Mouse (Mus musculus): ENCODE measurements around the gene Ube2i.
"Not testable (repeated sequence)": the region's sequence is repeated elsewhere in the genome, so short reads cannot be mapped to it uniquely, and the experiment has no call there.

Gene Ube2i

DNA sequence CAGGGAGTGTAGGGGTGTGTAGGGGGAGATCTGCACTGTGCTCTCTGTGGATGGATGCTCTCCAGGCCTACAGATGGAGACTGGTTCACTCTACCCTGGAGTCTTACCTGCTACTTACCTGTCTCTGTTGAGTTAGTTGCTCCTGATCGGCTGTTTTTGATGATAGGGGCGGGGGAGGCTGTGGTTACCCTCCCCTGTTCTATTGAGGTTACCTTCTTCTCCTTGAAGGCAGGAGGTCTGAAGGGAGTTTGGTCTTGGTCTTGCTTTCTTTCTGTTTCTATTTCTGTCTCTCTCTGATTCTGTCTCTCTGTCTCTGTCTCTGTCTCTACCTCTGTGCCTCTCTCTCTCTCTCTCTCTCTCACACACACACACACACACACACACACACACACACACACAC lies 19.3 kb downstream of the Ube2i start:
- in situ Hi-C loops (cut with MboI, MseI): no loop called here

DNA sequence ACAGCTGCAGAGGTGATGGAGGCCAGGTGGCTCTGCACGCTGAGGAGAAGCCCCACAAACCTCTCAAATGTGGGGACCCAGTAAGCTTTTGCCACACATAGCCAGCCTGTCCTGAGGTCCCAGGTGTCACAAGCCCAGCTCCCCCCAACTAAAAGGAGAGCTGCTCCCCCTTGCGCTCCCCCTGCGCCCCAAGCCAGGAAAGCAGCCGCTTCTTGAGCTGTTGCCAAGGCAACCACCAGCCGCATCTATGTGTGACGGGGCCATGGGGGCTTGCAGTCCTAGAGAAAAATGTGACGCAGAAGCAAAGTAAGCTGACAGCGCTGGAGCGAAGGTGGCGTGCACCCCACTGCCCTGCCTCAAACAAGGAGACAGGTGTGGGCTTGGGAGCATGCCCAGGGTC lies 20.7 kb downstream of the Ube2i start:
- in situ Hi-C loops (cut with MboI, MseI): no loop called here

DNA sequence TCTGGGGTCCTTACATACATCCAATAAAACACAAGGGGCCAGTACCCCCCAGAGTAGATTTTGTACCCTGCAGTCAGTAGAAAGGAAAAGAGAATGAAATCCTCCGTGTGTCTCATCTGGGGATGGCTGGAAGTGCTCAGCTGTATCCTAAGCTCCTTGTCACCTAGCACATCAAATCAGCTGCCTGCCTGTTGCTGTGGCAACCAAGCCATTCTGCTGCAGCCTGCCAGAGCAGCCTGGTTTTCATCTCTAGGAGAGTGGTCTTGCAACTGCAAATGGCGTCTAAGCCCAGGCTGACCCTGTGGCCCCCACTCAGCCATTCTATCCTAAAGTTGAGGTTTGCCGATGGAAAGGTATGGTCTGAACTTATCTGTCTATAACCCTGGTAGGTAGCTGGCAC lies 21.8 kb downstream of the Ube2i start:
- in situ Hi-C loops (cut with MboI, MseI): no loop called here

DNA sequence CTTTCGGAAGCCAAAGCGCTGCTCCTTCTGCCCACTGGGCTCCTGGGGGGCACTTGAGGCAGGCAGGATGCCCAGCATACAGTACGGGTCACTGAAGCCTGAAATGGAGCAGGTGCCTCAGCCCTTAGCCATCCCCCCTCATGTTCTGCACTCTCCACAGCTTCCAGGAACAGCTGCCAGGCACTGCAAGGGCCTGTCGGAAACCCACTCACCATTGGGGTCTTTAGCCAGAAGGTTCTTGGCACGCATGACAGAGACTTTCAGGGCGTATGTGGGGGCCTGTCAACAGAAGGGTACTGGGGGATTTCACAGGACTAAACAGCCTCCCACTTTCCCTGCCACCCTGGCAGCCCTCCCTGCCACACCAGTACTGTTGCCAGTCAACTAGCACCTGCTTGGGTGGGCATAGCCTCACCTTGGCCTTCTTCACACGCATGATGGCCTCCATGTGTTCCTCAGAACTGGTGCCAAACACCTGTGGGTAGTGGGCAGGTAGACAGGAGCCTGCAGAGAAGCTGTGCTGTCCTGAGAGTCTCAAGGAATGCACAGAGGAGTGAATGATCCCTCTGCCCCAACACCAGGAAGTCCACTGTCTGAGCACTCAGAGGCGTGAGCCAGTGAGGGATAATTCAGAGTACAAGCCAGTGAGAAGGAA lies 24.1 kb downstream of the Ube2i start:
- in situ Hi-C loops (cut with MboI, MseI): no loop called here

DNA sequence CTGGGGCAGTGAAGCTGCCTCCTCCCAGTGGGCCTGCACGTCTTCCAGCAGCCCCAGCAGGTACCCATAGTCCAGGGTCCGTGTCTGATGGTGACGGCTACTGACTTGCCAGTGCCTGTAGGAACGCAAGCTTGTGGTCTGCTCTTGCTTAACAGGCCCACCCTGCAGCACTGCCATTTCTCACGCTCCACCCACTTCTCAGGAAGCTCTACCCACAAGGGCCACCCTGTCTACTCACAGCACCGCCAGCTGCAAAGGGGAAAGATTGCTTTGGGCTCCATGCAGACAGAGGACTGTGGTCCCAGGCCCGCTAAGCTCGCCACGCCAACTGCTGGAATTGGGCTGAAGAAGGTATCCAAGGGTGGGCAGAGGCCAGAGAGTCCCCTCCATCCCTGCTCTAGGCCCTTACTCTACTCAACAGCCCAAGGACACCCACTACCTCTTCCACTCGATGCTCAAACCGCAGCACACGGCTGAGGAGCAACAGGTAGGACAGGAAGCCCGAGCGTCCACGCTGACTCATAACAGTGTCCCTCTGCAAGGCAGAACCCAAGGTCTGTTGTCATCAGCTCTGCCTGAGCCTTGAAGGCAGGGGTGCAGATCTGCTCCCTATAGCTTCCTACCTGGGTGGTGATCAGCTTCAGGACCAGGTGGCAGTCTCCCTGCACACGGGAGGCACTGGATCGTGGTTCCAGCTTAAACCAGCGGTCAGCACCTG lies 26.2 kb downstream of the Ube2i start:
- in situ Hi-C loops (cut with MboI, MseI): no loop called here

DNA sequence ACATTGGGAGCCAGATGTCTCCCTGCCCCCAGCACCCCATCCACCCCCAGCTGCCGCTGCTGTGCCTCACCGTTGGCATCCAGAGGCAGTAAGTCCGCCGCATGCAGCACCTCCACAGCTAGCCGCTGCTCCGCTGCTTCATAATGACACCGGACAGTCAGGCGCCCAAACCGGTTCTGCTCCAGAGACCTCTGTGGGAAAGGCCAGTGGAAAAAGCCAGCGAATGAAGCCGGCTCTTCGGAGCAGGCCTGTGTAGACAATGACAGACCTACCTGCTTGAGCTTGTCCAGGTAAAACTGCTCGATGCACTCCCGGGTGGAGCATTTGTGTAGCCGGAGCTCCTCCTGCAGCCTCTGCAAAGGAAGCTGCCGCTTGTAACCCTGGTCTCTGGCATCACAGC lies 30.2 kb downstream of the Ube2i start:
- in situ Hi-C loops (cut with MboI, MseI): no loop called here

DNA sequence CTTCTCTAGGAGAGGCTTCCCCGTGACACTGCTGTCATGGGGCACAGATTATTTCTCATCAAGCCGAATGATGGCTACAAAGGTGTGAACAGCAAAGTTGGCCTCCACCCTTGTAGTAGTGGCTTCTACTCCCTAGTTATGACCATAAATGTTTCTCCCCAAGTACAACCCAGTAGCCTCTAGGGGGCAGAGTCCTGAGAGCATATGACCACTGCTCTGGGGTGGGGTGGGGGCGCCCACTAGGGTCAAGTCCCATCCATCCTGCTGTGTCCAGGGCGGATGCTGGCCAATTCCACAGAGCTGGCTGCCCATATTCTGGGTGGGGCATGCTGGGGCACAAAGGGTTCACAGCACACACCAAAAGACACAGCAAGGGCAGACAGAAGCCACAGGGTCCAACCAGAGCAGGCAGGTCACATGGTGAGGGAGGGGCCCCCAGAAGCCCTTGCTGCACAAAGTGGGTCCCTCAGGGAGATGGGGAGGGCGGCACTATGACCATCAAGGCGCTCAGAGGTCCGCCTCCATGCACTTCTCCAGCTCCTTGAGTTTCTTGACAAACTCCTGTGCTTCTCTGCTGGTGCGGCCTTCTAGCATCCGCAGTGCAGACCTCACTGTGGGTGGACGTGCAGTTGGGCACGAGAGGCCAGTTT lies 31.2 kb downstream of the Ube2i start:
- in situ Hi-C loops (cut with MboI, MseI): no loop called here

DNA sequence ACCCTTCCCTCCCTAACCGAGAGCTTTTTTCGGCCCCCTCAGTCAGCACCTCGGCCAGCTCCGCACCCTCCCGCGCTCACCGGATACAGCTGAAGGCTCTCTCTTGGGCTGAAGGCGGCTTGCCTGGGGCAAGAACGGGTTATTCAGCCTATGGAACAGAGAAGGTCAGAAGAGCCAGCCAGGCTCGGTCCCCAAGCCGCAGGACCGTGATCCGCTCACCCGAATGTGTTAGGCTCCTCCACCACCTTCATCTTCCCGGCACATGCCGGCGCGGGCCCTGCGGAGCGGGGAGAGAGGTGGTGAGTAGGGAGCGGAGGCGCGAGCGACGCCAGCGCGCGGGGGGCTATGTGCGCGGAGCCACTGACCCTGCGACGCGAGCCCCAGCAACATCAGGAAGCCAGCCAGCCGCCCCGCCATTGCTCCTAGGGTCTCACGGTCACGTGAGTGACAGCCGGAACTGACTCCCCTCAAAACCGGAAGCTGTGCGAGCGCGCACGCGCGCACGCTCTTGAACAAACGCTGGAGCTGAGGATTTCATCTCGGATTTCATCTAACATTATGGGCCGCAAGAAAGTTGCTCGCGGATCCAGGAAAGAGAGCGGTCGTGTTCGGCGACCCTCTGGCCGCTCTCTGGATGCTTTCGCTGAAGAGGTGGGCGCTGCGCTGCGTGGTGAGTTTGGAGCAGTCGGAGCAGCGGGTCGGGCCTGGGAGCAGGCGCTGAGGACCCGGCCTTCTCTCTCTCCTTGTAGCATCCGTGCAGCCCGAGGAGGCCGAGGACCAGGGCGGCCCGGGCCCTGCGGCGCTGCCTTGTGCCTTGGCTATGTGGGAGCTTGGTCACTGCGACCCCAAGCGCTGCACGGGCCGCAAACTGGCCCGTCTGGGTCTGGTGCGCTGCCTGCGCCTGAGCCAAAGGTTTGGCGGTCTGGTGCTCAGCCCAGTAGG lies 34.5 kb downstream of the Ube2i start, which contains the start of the genes Gnptg and Tsr3:
TSS of gene Gnptg (minus strand) at position 430 of the 942 bp plus-strand sequence.
TSS of gene Tsr3 (plus strand) at position 476 of the 942 bp plus-strand sequence.
- in situ Hi-C loops (cut with MboI, MseI): no loop called here

DNA sequence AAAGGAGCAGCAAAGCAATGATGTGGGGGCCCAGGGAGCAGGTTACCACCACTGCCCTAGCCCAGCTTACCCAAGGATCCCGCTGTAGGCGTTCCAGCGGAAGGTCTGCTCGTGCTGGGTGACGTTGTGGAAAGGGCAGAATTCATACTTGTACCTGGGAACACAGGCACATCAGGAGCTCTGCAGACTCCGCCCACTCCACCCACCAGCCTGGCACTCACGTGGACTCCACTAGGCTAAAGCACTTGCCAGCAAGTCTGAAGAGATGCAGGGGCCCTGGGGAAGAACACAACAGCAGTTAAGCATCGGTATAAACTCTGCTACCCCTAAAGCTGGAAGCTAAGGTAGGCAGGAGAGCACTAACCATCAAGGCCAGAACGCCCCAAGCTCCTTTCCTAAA lies 38.8 kb downstream of the Ube2i start:
- in situ Hi-C loops (cut with MboI, MseI): no loop called here

DNA sequence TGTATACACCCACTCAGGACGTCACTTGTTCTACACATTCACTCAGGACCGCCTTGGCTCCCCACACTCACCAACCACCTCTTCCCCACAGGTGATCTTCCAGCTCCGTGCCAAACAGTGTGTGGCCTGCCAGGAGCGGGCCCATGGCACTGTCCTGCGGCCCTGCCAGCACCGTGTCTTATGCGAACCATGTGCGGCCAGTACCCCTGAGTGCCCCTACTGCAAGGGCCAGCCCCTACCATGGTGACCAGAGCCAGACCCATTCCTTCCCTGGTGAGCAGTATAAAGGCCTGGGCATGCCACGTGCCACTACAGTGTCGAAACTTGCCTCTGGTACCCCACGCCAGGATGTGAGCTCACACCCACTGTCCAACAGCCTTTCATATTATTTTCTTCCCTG lies 42.8 kb downstream of the Ube2i start:
- in situ Hi-C loops (cut with MboI, MseI): not testable (repeated sequence)

DNA sequence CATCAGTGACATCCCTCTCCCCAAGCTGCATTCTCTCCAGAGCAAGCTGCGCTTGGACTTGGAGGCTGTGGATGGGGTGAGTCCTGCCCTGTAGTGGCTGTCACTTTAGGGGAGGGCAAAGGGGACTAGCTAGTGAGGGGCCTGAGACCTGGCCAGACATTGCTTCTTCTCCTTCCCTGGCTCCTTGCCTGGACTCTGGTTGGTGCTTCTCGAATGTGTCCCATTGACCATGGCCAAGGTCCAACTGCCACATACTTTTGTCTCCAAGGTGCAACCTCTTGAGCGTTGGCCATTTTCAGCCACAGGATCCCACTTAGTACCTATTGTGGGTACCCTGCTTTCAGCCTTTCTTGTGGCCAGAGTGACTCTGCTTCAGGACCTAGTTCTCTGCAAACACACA lies 43.7 kb downstream of the Ube2i start:
- in situ Hi-C loops (cut with MboI, MseI): no loop called here

DNA sequence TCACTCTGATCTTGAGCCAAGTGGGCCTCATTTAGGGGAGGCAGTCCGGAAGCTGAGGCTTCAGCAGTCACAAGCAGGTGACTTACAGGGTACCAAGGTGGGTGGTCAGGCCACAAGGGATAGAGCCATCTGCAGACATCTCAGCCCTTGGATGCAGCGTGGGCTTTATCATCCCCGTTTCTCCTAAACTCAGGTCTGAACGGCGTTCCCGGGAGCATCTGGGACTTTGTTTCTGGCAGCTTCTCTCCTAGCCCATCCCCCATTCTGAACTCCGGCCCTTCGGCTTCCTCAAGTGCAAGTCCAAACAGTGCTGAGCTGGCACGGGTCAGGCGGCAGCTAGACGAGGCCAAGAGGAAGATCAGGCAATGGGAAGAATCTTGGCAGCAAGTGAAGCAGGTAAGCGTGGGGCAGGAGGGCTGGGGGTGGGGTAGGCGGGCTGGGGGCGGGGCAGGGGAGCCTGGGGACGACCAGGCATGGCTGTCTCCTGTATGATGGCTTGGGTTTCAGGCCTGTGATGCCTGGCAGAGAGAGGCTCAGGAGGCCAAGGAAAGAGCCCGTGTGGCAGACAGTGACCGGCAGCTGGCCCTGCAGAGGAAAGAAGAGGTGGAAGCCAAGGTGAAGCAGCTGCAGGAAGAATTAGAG lies 44.3 kb downstream of the Ube2i start:
- in situ Hi-C loops (cut with MboI, MseI): not testable (repeated sequence)

DNA sequence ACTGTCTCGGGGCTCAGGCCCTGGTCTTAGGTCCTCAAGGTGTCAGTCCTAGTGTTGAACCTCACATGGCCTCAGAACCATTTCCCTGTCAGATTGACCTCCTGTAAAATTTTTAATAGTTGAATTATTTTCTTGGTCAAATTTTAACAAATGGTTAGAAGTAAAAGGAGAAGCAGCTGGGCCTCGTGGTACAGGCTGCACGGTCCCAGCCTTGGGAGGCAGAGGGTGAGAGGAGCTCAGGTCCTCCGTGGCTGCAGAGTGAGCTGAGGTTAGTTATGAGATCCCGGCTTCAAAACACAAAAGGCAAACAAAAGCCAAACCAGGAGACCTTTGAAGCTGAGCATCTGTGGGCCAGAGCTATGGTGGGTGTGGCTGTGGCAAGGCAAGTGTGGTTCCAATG lies 46.4 kb downstream of the Ube2i start:
- in situ Hi-C loops (cut with MboI, MseI): no loop called here

DNA sequence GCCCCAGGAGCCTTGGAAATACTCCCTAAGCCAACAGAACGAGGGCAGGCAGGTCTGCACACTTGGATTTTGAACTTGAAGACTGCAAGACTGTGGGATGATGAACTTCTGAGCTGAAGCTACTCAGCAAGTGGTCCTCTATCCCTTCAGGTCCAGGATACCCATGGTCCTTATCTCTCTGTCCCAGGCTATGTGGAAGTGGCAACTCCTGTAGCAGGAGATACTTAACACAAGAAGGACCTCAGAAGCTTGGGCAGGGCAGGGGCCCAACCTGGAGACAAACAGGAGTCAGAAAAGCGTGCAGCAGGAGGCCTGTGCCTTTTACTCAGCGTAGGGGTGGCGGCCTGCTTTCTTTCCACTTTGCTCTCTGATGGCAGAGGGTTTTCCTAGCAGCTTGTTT lies 48.8 kb downstream of the Ube2i start:
- in situ Hi-C loops (cut with MboI, MseI): no loop called here

DNA sequence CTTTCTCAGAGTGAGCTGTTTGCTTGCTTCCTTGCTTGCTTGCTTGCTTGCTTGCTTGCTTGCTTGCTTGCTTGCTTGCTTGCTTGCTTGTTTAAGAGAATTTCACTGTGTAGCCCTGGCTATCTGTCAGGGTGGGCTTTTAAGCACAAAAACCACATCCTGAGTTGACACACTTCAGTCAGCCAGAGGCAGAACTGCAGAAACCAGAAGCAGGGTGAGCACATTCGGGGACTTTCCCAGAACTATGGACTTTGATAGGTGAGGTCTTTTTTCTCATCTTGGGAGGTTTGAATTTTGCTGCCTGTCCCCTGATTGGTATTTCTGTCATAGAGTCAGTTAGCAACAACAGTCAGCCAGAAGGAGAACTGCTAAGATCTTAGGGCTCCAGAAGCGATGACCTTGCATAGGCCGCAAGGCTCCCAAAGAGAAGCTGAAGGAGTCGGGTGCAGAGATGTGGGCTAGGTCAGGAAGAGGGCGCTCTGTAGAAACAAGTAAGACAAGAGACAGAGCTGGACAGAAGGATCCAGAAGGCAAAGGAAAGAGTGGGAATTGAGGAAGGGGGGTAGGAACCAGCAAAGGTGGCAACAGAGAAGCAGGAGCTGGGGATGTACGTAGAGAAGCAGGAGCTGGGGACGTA lies 49.7 kb downstream of the Ube2i start:
- in situ Hi-C loops (cut with MboI, MseI): no loop called here

DNA sequence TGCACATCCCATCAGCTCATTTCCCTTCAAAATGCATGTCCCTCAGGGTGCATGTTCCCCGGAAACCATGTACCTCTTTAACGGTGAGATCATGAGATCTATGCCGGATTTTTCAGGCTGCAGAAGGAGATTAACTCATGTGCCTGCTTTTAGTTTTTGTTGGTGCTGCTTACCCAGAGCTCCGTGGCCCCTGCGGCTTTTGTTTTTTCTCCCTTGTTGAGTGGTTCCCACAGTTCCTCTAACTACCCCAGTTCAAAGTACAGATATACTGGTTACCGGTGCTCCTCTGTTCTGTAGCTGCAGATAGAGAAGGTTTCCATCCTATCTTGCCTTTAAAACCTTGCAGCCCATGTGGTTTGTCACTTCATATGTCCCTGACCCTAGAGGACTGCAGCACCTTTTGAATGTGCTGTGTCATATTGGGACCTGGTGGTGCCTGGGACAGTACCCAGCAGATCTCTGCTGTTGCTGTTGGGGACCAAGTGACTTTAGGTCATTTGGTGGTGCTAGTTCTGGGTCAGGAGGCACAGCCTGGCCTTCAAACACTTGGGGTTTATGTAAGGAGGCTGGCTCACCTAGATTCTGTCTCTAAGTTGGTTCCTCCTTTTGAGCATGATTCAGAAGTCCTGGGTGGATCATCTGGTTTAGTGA lies 51.3 kb downstream of the Ube2i start:
- in situ Hi-C loops (cut with MboI, MseI): no loop called here

DNA sequence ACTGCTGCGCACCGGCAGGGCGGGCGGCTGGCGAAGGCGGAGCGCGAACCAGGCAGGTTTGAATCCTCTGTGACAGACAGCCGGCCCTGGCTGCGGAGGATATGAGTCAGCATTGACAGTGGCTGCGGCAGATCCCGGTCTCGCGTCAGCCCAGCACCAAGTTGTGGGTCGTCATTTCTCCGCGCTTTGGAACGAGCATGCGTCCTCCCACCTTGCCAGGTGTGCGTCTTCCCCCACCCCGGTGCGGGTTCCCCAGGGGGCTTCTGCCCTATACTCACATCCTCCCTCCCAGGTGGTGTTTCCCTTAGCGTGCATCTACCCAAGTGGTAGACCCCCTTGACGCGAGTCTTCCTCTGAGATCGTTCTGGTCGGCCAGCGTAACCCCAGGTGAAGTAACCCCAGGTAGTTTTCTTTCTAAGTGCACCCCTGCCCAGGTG lies 51.9 kb downstream of the Ube2i start:
- in situ Hi-C loops (cut with MboI, MseI): not testable (repeated sequence)

DNA sequence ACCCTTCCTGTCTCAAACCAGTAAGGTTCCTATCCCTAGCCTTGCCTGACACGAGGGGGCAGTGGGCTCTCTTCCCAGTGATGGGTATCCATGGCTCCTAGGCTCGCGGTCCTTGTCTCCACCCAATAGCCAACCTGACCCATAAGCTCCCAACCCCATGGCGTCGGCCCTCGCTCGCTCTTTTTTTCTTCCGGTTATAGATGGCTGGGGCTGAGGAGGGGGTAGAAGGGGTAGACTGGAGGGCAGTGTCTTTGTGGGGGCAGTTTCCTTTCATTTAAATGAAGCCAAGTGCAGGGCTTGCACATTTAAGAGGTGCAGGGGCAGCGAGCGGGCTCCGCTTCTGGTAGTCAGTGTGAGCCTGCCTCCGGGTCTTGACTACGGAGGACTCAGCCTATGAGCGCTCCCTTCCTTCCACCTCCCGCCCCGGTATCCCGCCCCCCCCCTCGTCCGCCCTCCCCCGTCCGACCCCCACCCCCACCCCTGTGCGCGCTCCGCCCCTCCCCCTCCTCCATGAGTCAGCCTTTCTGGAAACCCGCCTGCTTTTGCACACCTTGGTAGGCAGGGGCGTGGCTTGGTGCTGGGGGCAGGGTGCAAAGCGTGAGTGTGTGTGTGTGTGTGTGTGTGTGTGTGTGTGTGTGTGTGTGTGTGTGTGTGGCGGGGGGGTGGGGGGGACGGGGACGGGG lies 52.5 kb downstream of the Ube2i start:
- in situ Hi-C loops (cut with MboI, MseI): no loop called here

DNA sequence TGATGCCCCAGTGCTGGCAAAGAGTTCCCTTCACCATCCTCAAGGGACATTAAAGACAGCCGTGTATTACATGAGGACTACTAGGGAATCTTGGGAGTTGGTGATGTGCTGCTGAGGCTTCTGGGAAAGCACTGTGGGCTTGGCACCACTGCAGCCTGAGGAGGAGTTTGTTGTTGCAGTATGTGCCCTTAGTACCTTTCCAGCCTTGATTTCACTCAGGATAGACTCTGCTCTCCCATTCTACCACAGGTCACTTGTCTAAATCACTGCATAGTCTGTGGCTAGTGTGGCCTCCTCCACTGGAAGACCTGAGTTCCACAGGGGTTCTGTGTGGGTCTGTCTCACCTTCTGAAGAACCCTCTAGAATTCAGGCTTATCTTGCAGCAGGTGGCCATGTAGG lies 53.7 kb downstream of the Ube2i start:
- in situ Hi-C loops (cut with MboI, MseI): no loop called here
